Mouse (Mus musculus): Measurements from ENCODE around the gene Crebl2.
A peak's percentile ranks its signal among the peaks of the same experiment; 100 is the strongest.

The Crebl2 gene

DNA sequence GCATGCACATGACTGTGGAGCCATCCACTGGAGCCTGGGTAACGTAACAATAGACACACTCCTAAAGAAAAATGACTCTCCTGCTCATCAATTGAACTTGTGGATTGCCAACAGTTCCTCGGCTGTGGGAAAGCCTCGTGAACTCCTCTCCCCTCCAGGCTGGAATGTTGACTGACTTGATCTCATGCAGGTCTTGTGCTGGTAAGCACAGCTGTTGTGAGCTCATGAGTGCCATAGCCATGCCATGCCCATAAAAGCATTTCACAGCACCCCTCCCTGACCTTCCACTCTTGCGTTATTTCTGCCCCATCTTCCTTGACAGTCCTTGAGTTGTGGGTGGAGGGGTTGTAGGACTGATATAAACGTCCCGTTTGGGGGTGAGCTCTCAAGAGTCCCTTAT, 9.5 kb upstream of the Crebl2 start:
- DNase-seq (ENCODE audit: low spot score) = no peak

DNA sequence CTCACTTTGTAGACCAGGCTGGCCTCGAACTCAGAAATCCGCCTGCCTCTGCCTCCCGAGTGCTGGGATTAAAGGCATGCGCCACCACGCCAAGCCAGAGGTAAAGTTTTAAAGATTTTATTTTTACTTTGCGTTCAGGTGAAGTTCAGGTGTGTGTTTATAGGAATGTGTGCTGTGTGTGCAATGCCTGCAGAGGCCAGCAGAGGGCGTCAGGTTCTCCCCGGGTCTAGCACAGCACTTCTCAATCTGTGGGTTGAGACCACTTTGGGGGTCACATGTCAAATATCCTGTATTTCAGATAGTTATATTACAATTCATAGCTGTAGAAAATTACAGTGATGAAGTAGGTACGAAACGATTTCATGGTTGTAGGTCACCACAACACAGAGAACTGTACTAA, 7.1 kb upstream of the Crebl2 start:
- no peak for DNase-seq (ENCODE audit: low spot score)

- DNase-seq (ENCODE audit: low spot score) = no peak
These were observed 822 bp downstream of the Crebl2 start for GRCm38 (mm10) chr6:134830776-134831175.

GRCm38 (mm10) chr6:134834585-134835251, 4.8 kb downstream of the Crebl2 start:
- DNase-seq (ENCODE audit: low spot score) = no peak

- DNase-seq (ENCODE audit: low spot score) = no peak
These were observed 8.2 kb downstream of the Crebl2 start for GRCm38 (mm10) chr6:134838111-134838510.

DNA sequence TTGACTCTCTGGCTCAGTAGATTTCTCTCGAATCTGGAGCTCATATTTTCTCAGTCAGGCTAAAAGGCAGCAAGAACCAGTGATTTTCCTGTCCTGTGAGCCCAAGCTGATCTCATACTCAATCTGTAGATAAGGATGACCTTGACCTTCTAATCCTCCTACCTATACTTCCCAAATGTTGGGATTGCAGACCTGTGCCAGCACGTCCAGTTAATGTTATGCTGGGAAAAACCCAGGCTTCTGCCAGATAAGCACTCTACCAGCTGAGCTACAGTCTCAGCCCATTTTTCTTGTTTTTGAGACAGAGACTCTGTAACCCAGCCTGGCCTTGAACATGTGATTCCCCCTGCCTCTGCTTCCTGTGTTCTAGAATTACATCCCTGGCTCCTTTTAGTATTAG, 10.4 kb downstream of the Crebl2 start:
- no peak for DNase-seq (ENCODE audit: low spot score)

DNA sequence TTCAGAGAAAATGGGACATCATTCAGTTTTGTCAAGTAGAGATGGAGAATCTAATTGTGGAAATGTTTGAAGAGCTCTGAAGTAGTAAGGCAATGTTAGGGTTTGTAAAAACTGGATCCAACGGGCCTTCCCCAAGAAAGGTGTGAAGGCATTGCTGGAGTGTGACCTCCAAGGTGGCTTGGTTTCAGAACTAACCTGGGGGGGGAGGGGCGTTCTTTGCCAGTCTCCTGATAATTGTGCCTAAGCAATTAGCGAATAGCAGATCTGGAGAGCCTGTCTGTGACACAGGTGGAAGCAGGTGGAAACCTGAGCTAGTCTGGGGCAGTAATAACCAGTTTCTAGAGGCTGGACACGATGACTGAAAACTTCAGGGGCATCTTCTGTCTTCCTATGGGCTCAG, 15.8 kb downstream of the Crebl2 start:
- DNase-seq (ENCODE audit: low spot score) = no peak

DNA sequence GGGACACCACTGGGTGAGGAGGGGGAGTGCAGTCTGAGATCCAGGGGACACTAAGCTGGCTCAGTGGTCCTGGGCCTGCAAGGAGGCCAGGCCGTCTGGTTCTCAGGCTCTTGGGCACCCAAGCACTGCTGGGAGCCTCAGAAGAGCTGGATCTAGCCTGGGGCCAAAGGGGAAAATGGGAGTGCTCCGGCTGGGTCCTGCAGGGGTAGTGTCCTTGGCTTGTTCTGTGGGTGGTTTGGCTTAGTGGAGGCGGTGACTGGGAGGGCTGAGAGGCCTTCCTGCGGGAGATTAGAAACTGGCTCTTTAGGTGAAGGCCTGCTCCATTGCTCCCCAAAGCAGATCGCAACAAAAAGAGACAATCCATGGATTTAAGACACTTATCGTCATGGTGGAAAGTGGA, 16.4 kb downstream of the Crebl2 start:
- no peak for DNase-seq (ENCODE audit: low spot score)

DNA sequence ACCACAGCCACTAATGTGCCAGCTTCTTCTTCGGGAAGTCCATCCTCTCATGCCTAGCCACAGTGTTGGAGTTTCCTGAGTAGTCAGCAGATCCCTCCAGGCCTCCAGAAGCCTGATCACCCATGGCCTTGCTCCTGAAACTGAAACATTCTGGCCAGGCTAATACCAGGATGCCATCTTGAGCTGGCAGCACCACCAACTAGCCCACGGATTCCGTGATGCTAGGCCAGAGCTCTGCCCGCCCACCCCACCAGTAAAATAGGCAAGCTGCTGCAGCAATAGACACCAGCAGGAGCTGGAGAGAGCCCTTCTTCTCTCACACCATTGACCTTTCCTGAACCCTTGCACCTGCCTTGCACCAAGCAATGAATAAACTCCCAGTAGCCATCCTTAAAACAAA, 17.6 kb downstream of the Crebl2 start:
- DNase-seq (ENCODE audit: low spot score) = no peak

- DNase-seq (ENCODE audit: low spot score) = no peak
These were observed 18.4 kb downstream of the Crebl2 start for GRCm38 (mm10) chr6:134848197-134848890.

DNA sequence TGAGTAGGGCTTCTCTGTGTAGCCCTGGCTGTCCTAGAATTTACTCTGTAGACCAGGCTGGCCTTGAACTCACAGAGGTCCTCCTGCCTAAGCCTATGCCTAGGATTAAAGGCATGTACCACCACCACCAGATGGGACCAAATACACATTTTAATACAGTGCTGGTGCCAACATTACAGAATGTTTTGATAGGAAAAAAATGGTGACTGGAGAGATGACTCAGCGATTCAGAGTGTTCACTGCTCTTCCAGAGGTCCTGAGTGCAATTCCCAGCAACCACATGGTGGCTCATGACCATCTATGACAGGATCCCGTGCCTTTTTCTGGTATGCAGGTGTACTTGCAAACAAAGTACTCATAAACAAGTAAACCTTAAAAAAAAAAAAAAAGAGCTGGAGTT, 19.5 kb downstream of the Crebl2 start:
- DNase-seq (ENCODE audit: low spot score) = no peak

GRCm38 (mm10) chr6:134849985-134850384, 20.0 kb downstream of the Crebl2 start:
- DNase-seq (ENCODE audit: low spot score) = no peak

GRCm38 (mm10) chr6:134854782-134855181, 24.8 kb downstream of the Crebl2 start:
- no peak for DNase-seq (ENCODE audit: low spot score)

GRCm38 (mm10) chr6:134855926-134856325, 26.0 kb downstream of the Crebl2 start:
- no peak for DNase-seq (ENCODE audit: low spot score)

DNA sequence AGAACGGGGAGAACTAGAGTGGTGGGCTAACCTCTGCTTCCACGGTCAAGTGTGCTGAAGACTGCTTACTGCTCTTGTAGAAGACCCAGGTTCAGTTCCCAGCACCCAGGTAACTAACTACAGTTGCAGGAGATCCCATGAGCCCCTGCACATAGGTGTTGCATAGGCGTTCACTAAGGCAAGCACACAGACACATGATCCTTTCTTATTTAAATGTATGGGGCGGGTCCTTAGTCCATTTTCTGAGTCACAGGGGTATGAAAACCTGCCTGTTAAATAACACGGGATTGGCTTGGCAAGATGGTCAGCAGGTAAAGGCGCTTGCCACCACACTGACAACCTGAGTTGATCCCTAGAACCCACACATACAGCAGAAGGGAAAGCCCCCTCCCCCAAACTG, 29.1 kb downstream of the Crebl2 start:
- no peak for DNase-seq (ENCODE audit: low spot score)

DNA sequence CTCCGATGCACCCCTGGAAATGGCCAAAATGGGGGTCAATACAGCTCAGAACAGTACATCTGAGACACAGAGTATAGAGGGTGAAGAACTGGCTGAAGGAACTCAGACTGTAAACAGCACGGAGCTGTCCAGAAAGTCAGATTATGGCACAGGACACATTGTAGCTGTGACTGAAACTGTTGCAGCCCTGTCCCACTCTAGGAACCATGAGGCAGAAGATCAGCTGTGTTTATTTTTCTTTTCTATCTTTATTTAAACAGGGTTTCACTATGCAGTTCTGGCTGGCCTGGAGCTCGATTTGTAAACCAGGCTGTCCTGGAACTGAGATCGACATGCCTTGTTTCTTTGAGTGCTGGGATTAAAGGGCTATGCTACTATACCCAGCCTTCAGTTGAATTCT, 30.3 kb downstream of the Crebl2 start:
- DNase-seq (ENCODE audit: low spot score) = no peak

GRCm38 (mm10) chr6:134861386-134861785, 31.4 kb downstream of the Crebl2 start:
- no peak for DNase-seq (ENCODE audit: low spot score)

- no peak for DNase-seq (ENCODE audit: low spot score)
These were observed 32.7 kb downstream of the Crebl2 start for GRCm38 (mm10) chr6:134862671-134863104.

DNA sequence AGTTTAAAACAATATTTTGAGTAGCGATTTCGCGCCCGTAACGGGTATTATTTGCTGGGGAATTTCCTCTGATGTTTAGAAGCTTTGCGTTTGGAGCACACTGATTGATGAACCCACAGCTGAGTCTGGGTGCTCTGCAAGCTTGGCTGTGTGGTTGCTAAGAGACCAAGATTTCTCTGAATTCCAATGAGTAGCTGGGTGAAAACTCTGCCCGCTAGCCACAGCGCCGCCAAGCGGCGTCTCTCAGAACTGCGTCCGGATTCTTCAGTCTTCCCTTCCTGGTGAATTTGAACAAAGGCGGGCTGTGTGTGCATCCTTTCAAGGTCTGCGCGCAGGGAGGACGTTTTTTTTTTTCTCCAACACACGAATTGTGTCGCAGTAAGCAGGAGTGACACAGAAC, 33.2 kb downstream of the Crebl2 start:
- peak; percentile 95 for DNase-seq (ENCODE audit: low spot score)

DNA sequence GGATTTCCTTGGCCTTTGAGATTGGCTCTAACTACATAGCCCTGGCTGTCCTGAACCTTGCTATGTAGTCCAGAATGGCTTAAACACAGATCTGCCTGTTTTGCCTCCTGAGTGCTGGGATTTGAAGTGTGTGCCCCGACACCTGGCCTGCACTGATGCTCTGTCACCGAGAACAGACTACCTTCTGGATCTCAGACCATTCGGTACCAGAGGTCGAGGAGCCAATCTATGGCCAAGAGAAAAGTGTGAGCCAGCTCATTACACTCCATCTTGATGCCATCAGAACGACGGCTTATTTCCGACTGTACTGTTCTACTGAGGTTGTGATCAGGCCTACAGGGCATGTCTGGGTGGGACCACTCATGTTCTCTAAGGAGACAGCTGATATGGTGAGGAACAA, 36.2 kb downstream of the Crebl2 start:
- no peak for DNase-seq (ENCODE audit: low spot score)

GRCm38 (mm10) chr6:134867325-134867724, 37.4 kb downstream of the Crebl2 start:
- DNase-seq (ENCODE audit: low spot score) = no peak

DNA sequence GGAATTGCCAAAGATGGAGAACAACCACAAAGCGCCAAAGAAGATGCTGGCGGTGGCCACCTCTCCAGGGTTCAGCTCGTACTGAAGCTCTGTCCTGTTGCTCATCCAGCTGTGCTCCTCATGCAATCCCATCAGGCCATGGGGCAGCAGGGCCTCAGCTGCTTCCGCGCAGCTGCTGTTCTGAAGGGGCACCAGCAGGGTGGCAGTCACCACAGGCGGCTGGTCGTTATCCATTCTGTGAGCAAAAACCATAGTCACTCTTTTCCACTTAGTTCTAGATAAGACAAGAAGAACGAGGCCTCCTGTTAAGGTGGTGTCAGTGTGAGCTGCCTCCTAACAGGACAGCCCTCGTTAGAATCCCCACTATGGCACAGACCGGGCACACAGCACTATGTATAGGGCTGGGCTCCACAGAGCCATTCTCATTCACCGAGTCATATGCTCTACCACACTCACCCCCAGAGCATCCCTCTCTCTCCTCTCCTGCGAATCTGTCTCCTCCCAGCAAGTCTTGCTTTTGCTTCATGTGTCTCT, 40.3 kb downstream of the Crebl2 start:
- no peak for DNase-seq (ENCODE audit: low spot score)

GRCm38 (mm10) chr6:134870887-134871286, 40.9 kb downstream of the Crebl2 start:
- DNase-seq (ENCODE audit: low spot score) = no peak

GRCm38 (mm10) chr6:134872236-134872635, 42.3 kb downstream of the Crebl2 start:
- DNase-seq (ENCODE audit: low spot score) = no peak
